Mouse (Mus musculus): ENCODE measurements around the gene Ly6g6c.
A peak's percentile ranks its signal among the peaks of the same experiment; 100 is the strongest.

Ly6g6c gene

DNA sequence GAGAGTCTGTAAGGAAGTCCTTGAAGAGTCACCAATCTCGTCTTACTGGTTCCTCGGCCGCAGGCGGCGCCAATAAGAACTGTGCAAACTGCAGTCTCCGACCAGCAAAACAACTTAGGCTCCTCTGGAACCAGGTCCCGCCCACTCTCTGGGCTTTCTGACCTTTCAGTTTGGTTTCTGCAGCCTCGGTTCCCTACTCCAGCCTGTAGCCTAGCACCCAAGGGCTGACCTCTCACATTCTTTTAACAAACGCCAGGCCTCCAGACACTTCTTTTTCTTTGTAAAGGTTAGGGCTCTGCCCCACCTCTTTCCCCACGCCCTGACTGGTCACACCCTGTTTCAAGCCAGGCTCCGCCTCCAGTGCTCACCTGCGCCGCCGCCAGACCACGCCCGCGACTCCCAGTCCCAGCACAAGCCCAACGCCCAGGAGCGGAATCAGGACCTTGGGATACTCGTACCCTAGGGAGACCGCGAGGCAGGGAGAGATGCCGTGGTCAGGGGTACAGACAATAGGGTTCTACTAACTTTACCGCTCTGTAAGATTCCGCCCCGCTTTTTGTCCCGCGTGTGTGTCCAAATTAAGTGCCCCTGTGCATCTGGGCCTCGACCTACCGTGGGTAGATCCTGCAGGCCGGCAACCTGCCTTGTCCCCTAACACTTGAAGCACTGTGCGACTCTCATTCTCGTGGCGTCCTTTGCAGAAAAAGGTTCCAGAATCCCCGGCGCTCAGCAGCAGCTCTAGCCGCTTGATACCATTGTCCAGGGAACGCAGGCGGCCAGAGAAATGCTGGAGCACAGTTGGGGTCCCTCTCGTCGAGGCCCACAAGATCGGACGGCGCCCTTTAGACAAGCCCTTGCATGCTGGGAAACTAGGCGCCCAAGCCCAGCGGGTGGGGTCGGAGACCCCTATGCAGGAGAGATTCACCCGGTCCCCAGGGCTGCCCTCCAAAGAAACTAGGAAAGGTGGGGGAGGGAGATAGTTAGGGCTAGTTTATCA lies at the start of gene Ly6g6c:
TSS of gene Ly6g6c (plus strand) at position 438 of the 997 bp plus-strand sequence.
- DNase-seq (ENCODE audit: low spot score in 2 of 2) = no peak

DNA sequence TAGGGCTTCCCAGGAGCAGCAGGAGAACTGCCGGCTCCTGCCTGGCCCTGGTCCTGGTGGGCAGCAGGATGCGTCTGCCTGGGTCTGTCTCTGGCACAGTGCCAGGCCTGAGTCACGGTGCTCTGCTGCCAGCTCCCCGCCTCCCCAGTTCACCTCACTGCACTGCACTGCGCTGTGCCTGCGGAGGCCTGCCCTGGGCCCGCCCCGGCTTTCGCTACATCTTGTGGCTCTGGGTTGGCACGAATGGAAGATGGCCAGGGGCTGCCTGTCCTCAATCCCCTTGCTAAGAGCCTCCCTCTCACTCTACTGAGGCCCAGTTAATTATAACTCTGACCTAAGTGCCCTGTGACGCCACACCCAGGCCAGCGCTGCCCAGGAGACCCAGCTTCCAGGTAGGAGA lies 48.8 kb upstream of the Ly6g6c start, which contains the start of gene Vwa7:
TSS of gene Vwa7 (plus strand) at position 204 of the 400 bp plus-strand sequence.
- DNase-seq (ENCODE audit: low spot score in 2 of 2) = no peak

DNA sequence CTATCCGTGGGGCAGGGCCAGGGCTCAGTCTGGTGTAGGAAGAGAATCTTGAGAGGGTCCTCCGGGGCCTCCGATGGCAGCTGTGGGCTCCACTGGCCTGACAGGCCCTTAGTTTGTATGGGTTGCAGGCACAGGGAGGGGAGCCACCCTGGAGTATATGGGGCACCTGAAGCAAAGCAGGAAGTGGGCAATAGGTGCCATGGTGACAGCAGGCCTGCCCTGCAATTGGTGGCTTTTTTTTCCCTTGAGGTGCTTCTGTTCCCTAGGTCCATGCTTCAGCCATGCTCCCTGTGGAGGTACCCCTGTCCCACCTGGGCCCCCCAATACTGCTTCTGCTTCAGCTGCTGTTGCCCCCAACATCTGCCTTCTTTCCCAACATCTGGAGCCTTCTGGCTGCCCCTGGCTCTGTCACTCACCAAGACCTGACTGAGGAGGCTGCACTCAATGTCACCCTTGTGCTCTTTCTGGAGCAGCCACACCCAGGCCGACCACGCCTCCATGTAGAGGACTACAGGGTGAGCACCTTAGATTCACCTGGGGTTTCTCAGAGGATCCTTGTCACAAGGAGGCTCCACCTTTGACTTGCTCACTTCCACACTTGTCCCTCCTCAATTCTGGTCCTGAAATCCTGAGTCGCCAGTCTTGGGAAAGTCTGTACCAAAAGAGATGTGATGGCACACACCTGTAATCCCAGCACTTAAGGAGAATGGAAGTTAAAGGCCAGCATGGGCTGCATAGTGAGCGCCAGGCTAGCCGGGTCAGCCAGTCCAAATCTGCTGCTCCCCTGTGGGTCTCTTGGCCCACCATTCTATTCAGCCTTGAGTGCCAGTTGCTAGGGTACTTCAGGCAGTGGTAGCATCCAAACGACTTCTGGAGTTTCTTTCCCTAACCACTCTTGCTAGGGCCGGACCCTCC lies 48.1 kb upstream of the Ly6g6c start:
- no peak for DNase-seq (ENCODE audit: low spot score in 2 of 2)

DNA sequence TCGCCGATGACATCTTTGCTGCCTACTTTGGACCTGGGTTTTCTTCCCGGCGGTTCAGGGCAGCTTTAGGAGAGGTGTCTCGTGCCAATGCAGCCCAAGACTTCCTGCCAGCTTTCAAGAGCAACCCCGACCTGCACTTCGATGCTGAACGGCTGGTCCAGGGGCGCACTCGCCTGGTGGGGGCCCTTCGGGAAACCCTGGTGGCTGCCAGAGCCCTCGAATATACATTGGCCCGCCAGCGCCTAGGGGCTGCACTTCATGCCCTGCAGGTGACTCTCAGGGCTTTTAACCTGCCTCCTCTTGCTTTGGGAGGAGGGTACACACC lies 47.5 kb upstream of the Ly6g6c start:
- DNase-seq (ENCODE audit: low spot score in 2 of 2) = no peak

DNA sequence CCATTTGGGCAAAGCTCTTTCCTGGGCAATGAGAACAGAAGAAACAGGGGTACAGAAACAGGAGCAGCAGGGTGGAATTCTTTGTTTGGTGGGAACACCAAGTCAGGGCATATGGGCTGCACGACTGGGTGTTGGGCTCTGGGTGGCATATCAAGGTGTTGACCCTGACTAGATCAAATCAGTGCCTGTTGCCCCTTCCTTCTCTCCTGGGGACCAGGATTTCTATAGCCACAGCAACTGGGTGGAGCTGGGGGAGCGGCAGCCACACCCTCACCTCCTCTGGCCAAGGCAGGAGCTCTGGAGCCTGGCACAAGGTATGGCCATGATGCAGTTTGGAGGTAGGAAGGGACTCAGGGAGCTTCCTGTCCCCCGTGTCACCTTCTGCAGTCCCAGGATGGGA lies 47.0 kb upstream of the Ly6g6c start:
- DNase-seq (ENCODE audit: low spot score in 2 of 2) = no peak

DNA sequence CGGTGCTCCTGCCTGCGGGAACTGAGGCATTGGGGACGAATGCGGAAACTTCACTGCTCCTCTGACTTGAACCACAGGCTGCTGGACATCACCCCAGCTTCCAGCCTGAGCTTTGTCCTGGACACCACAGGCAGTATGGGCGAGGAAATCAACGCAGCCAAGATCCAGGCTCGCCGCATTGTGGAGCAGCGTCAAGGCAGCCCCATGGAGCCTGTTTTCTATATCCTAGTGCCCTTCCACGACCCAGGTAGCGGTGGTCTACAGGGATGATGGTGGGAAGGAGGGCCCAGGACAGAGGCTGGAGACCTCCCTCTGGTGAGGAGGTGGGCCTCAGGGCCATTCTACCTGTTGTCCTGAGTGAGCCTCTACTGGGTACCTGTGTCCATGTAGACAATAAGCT lies 45.3 kb upstream of the Ly6g6c start:
- DNase-seq (ENCODE audit: low spot score in 2 of 2) = no peak

DNA sequence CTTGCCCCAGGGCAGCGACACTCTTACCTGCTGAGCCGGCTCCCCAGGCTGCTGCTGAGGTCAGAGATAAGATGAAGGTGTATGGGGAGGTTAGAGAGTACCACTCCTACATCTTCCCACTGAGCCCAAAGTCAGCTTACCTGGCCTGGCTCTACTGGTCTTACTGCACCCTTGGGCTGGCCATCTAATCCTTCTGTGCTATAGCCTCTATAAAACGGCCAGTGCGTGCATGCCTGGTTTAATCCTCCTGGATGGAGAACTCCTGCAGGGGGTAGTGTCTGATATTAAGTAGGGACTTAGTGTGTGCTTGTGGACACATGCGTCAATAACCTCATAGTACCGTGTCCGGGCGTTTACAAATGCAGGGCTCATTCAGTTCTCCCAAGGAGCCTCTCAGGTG lies 44.6 kb upstream of the Ly6g6c start:
- no peak for DNase-seq (ENCODE audit: low spot score in 2 of 2)

DNA sequence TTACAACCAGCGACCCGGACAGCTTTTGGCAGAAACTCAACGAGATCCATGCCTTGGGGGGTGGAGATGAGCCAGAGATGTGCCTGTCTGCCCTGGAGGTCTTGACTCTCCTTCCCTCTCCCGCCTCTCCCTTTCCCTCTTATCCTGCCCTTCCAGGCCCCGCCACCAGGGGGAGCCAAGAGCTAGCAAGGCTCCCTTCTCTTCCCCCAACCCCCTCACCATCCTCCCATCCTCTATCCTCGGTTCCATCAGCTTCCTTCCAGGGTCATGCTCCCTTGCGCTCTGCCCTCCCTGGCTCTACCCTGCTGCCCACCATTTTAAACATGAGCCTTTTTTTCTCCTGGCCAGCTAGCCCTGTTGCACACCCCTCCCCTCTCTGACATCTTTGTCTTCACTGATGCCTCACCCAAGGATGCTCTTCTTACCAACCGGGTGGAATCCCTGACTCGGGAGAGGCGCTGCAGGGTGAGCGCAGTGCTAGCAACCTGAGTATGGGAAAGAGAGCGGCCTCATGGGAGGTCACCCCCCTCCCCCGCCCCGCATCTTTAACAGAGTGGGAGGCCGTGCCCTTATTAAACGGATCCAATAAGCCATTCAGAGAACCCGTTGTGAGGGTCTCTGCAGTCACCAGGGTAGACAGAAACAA lies 43.9 kb upstream of the Ly6g6c start:
- peak; percentile 73 to 80 for DNase-seq (ENCODE audit: low spot score in 2 of 2)

DNA sequence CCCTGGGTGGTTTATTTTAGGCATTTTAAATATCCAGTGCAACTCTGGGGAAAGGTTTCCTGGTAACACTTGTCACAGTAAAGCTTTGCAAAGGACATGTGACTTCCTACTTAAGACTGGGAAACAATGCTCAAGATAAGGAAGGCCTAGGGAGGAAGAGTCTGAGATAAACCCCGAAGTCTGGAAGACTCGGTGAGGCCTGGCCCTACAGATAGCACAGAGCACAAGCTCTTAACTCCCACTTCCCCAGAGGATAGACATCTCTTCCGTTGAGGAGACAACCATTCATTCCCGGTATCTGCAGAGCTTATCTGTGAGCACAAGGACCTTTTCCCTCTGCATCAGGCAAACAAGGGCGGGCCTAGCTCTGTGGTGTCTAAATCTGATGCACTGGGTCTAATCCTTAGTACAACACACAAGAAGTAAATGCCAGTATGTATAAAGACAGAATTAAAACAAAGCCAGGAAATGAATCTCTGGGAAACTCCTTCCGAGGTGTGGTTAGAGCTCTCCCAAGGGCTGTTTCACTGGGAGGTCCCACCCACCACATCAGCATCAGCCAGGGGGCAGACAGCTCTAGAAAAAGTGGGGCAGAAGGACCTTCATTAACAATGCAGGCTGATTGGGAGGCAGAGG lies 43.2 kb upstream of the Ly6g6c start:
- no peak for DNase-seq (ENCODE audit: low spot score in 2 of 2)

DNA sequence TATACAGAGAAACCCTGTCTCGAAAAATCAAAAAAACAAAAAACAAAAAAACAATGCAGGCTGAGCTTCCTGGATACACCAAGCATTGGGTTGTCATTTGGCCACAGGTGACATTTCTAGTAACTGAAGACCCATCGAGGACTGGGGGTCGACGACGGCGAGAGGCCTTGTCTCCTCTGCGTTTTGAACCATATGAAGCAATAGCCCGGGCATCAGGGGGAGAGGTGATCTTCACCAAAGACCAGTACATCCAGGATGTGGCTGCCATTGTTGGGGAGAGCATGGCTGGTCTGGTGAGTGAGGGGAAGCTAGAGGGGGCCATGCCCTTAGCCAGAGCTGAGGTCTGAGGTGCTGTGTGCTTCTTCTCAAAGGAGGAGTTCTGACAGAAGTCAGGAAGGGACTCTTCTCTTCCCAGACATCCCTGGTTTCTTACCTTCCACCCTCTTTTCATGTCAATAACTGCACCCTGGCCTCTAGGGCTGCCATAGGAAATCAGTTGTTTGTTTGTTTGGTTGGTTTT lies 42.6 kb upstream of the Ly6g6c start:
- DNase-seq (ENCODE audit: low spot score in 2 of 2) = no peak

DNA sequence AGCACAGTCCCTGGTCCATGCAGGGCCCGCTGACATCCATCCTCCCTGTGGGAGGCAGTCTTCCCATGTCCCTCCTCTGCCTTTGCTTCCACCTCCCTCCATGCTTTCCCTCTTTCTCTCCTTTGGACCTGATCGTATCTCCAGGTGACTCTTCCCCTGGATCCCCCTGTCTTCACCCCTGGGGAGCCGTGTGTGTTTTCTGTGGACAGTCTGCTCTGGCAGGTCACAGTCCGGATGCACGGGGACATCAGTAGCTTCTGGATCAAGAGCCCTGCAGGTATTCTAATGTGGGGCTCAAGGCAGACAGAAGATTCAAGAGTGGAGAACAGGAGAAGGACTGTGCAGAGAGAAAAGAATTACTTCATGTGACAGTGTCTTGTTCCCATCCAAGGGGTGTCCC lies 42.0 kb upstream of the Ly6g6c start:
- no peak for DNase-seq (ENCODE audit: low spot score in 2 of 2)

DNA sequence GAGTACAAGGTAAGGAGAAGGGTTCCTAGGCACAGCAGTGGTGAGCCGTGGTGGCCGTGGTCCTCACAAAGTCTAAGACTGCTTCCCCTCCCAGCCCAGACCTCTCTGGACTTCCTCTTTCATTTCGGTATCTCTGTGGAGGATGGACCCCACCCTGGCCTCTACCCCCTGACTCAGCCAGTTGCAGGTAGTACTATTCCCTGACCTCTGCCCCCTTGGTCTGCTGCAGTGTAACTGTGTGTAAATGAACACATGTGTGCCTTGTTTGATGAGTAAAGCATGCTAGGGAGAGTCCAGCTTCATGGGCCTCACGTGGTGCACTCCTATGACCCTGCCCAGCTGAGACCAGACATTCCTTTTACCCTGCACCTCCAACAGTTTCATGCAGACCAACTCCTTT lies 41.4 kb upstream of the Ly6g6c start:
- no peak for DNase-seq (ENCODE audit: low spot score in 2 of 2)

DNA sequence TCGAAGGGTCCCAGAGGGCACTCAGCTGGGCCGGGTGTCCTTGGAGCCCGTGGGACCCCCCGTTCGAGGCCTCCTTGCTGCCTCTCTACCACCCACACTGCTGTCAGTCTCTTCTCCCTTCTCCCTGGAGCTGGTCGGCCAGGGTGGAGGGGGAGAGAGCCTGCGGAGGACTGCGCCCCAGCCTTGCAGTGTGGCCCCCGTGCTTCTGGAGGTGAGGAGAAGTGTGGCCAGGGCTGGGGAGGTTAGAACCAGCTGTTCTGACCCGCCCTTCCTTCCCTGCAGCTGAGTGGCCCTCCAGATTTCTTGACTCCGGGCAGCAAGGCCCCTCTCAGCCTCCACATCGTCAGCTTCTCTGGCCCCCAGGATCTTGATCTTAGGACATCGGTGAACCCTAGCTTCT lies 40.9 kb upstream of the Ly6g6c start:
- DNase-seq (ENCODE audit: low spot score in 2 of 2) = no peak

DNA sequence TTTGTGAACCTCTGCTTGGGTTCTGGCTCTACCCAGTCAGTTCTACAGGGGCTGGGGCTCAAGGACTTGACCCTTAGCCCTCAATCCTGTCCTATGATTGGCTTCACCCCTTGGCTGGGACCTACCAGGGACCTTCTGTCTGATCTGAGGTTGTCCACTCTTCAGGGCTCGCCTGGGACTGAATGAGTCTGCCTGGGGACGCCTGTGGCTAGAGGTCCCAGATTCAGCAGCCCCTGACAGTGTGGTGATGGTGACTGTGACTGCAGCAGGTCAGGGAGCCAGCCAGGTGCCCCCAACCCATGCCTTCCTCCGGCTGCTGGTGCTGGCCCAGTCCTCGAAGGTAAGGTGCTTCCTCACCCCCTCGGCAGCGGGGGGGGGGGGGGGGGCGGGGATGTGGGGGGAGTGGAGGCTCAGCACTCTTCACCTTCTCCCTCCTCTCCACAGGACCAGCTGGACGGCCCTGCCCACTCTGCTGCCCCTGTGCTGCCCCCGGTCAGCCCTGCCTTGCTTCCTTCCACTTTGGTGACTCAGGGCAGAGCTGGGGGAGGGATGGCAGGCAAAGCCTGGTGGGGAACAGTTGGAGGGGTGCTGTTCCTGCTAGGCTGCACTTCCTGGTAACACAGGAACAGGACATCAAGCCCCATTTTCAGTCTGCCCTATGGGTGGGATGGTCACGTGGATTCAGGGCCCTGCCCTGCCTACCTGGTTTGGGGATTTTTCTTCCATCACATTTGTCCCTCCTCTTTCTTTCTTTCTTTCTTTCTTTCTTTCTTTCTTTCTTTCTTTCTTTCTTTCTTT lies 40.3 kb upstream of the Ly6g6c start:
- no peak for DNase-seq (ENCODE audit: low spot score in 2 of 2)

DNA sequence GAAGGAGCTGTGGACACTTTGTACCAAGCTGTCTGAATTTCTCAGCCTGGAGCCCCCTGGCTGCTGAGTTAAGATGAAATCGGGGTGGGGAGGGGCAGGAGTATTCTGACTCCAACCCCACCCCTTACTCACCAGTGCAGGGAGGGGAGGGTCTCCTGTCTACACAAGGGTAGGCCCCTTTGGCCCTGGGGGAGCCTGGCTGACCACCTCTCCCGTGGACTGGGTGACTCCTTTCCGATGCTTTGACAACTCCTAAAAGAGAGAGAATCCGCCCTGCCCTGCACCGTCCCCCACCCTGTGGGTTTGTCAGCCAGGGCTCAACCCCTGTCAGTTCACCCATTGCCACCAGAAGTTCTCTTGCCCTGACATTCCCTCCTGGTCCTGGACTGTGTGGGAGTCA lies 39.0 kb upstream of the Ly6g6c start:
- DNase-seq (ENCODE audit: low spot score in 2 of 2) = no peak

DNA sequence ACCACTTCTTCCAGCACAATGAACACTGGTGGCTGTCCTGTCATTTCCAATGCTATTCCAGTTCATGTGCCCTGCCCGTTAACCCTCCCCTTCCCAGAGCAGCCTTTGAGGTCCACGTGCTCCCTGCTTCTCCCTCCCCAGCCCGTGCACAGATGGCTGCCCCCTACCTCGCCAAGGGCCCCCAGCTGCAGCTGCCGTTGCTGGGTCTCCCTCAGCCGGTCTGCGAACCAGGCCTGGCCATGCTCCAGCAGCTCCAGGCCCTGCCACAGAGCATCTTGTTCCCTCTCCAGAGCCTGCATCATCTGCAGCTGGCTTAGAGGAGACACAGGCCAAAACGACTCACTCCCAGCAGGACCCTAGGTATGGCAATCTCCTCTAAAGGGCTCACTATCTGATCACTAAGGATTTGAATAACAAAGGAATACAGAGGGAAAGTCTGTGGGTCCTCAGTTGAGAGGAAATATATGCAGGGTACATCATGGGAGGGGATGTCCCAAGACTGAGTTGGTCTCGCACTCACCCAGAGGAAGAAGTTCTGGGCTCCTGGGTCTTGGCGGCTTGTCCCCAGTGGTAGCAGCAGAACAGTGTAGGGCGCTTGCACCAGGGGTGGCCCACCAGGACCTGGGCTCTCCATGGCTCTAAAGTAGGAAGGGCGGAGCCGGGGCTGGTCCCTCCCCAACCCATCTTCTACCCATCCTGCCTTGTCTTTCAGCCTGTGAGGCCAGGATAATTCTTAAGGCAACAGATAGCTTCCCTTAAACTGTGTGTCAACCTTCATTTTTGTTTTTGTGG lies 37.7 kb upstream of the Ly6g6c start, which contains the start of gene Sapcd1:
TSS of gene Sapcd1 (minus strand) at position 740 of the 792 bp plus-strand sequence.
- peak; percentile 48 to 71 for DNase-seq (ENCODE audit: low spot score in 2 of 2)

DNA sequence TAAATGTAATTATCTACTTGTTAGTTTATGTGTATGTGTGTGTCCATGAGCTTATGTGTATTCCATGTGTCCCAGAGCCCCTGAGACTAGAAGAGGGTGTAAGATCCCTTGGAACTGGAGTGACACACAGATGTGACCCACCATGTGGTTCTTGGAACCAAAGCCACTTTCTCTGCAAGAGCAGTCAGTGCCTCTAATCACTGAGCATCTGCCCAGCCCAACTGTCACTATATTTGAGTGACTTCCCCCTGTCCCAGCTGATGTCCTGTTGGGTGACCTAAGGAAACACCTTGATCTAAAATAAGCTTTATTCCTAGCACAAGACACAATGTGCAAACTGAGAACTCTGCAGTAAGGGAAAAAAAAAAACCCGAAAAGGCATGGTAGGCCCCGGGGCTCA lies 36.9 kb upstream of the Ly6g6c start:
- no peak for DNase-seq (ENCODE audit: low spot score in 2 of 2)

DNA sequence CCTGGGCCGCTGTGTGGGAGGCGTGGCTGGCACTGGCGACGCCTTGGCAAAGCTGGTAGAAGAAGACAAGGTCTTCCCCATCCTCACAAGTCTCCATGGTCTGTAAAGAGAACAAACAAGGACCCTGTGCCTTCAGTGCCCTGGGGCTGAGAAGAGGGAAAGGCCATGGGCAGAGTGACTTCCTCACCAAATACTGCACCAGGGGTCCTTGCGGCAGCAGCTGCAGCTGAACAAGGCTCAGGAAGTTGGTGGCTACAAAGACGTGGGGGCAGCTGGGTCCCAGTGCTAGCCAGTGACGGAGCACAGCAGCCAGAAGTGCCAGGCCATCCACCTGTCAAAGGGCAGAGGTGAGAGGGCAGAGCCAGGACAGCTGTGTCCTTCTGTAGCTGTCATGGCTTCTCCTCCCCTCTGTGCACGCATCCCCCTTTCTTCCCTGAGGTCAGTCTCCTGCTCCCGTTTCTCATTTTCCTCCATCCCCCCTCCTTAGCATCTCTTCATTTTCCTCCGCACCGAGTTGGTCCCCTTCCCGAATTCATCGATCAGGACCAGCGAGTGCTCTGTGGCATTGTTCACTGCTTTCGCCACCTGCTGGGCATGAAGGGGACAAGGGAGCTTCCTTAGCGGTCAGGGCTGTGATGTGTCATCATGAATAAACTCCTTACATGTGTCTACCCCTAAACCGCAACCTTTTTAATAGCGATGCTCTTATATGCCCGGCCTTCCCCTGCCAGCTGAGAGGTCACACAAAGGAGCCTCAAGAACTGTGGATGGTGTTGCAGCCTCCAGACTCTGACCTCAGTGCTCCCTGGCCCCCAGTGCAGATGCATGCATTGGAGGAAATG lies 35.3 kb upstream of the Ly6g6c start:
- no peak for DNase-seq (ENCODE audit: low spot score in 2 of 2)

DNA sequence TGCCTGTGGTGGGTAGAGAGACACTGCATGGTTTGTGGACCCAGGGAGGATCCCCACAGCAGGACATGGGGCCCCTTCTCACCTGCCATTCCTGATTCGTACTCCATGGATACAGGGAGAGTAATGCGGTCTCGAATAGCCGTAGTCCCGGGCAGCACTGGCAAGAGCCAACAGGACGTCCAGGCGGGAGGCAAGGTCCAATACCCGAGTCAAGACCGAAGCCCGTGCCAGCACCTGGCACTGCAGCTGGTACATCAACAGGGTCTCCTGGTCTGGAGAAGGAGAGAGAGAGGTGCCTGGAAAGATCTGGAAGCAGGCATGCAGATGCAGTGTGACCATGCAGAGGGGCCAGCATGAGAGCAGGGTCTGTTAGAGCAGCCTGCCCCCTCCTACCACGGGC lies 33.9 kb upstream of the Ly6g6c start:
- DNase-seq (ENCODE audit: low spot score in 2 of 2) = no peak

Data from frontal cortex, postnatal 10 days (tissue).